Mouse (Mus musculus) cerebellum, adult 8-10 months (tissue): ENCODE data around the gene Tmem62.
"Not testable (repeated sequence)": the region's sequence is repeated elsewhere in the genome, so short reads cannot be mapped to it uniquely, and the experiment has no call there.

ENCODE experiments used
- DNase-seq: peaks from one replicate; pipeline ENCODE4 v3.0.0; 2022

Gene Tmem62

GRCm38 (mm10) chr2:120976990-120977925, at the start of gene Tmem62:
TSS of gene Tmem62 (plus strand) at chr2:120977017.
- peak; percentile 78 for DNase-seq

GRCm38 (mm10) chr2:120933038-120933437, 43.8 kb upstream of the Tmem62 start:
- DNase-seq, result no peak

- peak; percentile 54 for DNase-seq
Measured at GRCm38 (mm10) chr2:120951208-120951607, 25.6 kb upstream of the Tmem62 start.

- no peak for DNase-seq
Measured at GRCm38 (mm10) chr2:120952176-120952938, 24.5 kb upstream of the Tmem62 start.

GRCm38 (mm10) chr2:120959363-120959762, 17.5 kb upstream of the Tmem62 start:
- no peak for DNase-seq

GRCm38 (mm10) chr2:120959827-120960226, 17.0 kb upstream of the Tmem62 start:
- no peak for DNase-seq

- DNase-seq, result no peak
Measured at GRCm38 (mm10) chr2:120960261-120960660, 16.6 kb upstream of the Tmem62 start.

- DNase-seq, result no peak
Measured at GRCm38 (mm10) chr2:120963110-120963509, 13.7 kb upstream of the Tmem62 start.

GRCm38 (mm10) chr2:120965486-120965885, 11.3 kb upstream of the Tmem62 start:
- no peak for DNase-seq

GRCm38 (mm10) chr2:120970045-120970539, 6.7 kb upstream of the Tmem62 start:
- no peak for DNase-seq

GRCm38 (mm10) chr2:120970559-120971080, 6.2 kb upstream of the Tmem62 start, which contains the start of gene Ubr1:
TSS of gene Ubr1 (minus strand) at chr2:120970715.
- peak; percentile 78 for DNase-seq

GRCm38 (mm10) chr2:120971766-120972165, 5.1 kb upstream of the Tmem62 start:
- no peak for DNase-seq

- not testable (repeated sequence) for DNase-seq
Measured at GRCm38 (mm10) chr2:120972257-120972656, 4.6 kb upstream of the Tmem62 start.

- no peak for DNase-seq
Measured at GRCm38 (mm10) chr2:120972964-120973363, 3.9 kb upstream of the Tmem62 start.

- DNase-seq, result no peak
Measured at GRCm38 (mm10) chr2:120976308-120976707, 509 bp upstream of the Tmem62 start.

- DNase-seq, result no peak
Measured at GRCm38 (mm10) chr2:120977926-120978692, 1.3 kb downstream of the Tmem62 start.

- no peak for DNase-seq
Measured at GRCm38 (mm10) chr2:120978693-120979037, 1.8 kb downstream of the Tmem62 start.

GRCm38 (mm10) chr2:120979819-120980218, 3.0 kb downstream of the Tmem62 start:
- no peak for DNase-seq

GRCm38 (mm10) chr2:120980861-120981260, 4.0 kb downstream of the Tmem62 start:
- no peak for DNase-seq

- no peak for DNase-seq
Measured at GRCm38 (mm10) chr2:120983611-120984010, 6.8 kb downstream of the Tmem62 start.

GRCm38 (mm10) chr2:120985241-120985640, 8.4 kb downstream of the Tmem62 start:
- no peak for DNase-seq

GRCm38 (mm10) chr2:120991196-120991595, 14.4 kb downstream of the Tmem62 start:
- DNase-seq, result no peak

GRCm38 (mm10) chr2:120996607-120997006, 19.8 kb downstream of the Tmem62 start:
- DNase-seq, result not testable (repeated sequence)
